Mouse (Mus musculus) limb, embryonic 14.5 days (tissue): ENCODE data around the gene Gmcl1. TPM values are rescaled to one million over a fixed set of nuclear protein-coding genes. Genes with fewer than 3 reads are reported as not detected.

Experiments used
- ATAC-seq: fragments of 200-750 bp; cut with Nextera tagmentation; 2 replicates; pipeline ENCODE4 v1.8.0; 2017; ENCODE audit warnings: low read depth, moderate number of reproducible peaks, moderate TSS enrichment; ENCODE audit not compliant: low FRiP score
- DNase-seq: peaks from one replicate; pipeline ENCODE4 v3.0.0-alpha.2; 2015; ENCODE audit warnings: low spot score
- H3K27ac ChIP-seq: fragments of 300-500 bp; sonication (generic); replicated peaks from 2 replicates; pipeline ENCODE4 v1.5.1; 2014; ENCODE audit warnings: low read depth, mild to moderate bottlenecking, low read length, moderate library complexity, mixed read lengths
- H3K27me3 ChIP-seq: fragments of 300-500 bp; sonication (generic); 2 replicates; pipeline ENCODE4 v1.6.1; 2014; ENCODE audit warnings: low read length, mixed read lengths; ENCODE audit not compliant: control insufficient read depth, insufficient read depth
- H3K36me3 ChIP-seq: fragments of 300-500 bp; sonication (generic); 2 replicates; pipeline ENCODE4 v1.6.1; 2014; ENCODE audit warnings: mild to moderate bottlenecking, low read length, moderate library complexity, mixed read lengths; ENCODE audit not compliant: control insufficient read depth, insufficient read depth
- H3K4me1 ChIP-seq: fragments of 300-500 bp; sonication (generic); 2 replicates; pipeline ENCODE4 v1.6.1; 2014; ENCODE audit warnings: antibody characterized with exemption, low read length, mixed read lengths; ENCODE audit not compliant: control insufficient read depth, insufficient read depth
- H3K4me2 ChIP-seq: fragments of 300-500 bp; sonication (generic); replicated peaks from 2 replicates; pipeline ENCODE4 v1.6.1; 2014; ENCODE audit warnings: low read depth, mild to moderate bottlenecking, low read length, moderate library complexity; ENCODE audit not compliant: severe bottlenecking
- H3K4me3 ChIP-seq: fragments of 300-500 bp; sonication (generic); replicated peaks from 2 replicates; pipeline ENCODE4 v1.5.1; 2014; ENCODE audit warnings: low read length
- H3K9ac ChIP-seq: fragments of 300-500 bp; sonication (generic); 2 replicates; pipeline ENCODE4 v1.6.1; 2014; ENCODE audit warnings: mild to moderate bottlenecking, low read depth, low read length, moderate library complexity; ENCODE audit not compliant: severe bottlenecking
- H3K9me3 ChIP-seq: fragments of 300-500 bp; sonication (generic); 2 replicates; pipeline ENCODE4 v1.6.1; 2016; ENCODE audit warnings: low read length; ENCODE audit not compliant: control insufficient read depth
- POLR2A ChIP-seq: fragments of 200-500 bp; IDR thresholded peaks from 2 replicates; pipeline ENCODE4 v1.8.0; 2012; ENCODE audit warnings: inconsistent platforms, mild to moderate bottlenecking, moderate library complexity, borderline replicate concordance; ENCODE audit not compliant: insufficient read depth, insufficient read length; ENCODE audit errors: extremely low read depth
- WGBS: fragments of 180-500 bp; shearing (Covaris S2); extraction: QIAGEN DNeasy Blood & Tissue Kit; methylation state at CpG from one replicate; pipeline ENCODE4 v1.1.7; 2014; 5-methylcytosine and 5-hydroxymethylcytosine counted together
- polyA plus RNA-seq, 2 experiments: library from polyadenylated mRNA; depleted of rRNA in 1 of 2; stranded (reverse) in 1 of 2; unstranded in 1 of 2; fragments of >200 nt; fragmentation: Nextera tagmentation in 1 of 2; extraction: Ambion mirVana in 1 of 2; gene quantifications; 2 replicates each; pipeline versions ENCODE4 v1.2.1 to v1.2.3; 2012 to 2014

Gene Gmcl1
- polyA plus RNA-seq, 2 experiments: 27.3 to 33.3 TPM

DNA sequence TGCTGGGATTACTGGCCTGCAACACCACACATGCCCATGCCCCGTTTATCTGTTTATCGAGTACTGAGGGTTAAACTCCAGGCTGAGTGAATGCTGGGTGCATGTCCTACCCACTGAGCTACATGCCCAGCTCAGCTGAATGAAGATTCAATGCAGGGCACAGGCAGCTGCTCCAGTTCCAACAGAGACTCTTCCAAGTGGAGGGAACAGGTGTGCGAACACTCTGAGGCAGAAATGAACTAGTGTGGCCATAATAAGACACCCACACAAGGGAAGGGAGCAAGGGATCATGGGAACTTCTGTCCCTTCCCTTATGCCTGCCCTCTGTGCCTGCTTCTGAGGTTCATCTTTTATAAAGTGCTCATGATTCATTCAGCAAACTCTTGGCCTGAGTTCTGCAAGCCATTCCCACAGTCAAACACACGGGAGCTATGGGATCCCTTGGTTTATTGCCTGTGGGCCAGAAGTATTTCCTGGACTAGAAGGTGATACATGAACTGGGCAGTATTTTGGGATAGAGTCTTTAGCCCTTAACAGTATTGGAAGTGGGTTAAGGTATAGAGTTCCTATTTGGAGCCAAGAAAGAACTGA, 35.1 kb upstream of the Gmcl1 start:
- WGBS: 76% methylated on average over 4 of the region's 4 CpGs

DNA sequence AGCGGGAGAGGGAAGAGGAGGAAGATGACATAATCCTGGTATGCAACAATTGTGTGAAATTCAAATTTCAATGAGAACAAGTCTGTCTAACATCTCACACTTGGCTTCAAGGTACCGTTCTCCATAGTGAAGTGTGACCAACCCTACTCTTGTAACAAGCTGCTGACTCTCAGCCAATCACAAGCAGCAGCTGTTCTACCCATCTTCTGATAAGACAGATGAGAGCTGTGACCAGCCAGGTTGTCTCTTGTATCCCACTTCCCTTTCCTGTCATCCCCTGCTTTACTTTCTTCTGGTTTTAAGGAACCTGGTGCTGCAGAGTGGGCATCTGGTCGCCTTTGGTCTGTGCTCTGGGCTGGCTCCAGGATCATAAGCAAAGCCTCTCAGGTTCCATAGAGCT, 34.3 kb upstream of the Gmcl1 start:
- H3K27ac ChIP-seq: no peak overlapping the region
- H3K4me3 ChIP-seq: no peak overlapping the region
- no peak for TF ChIP-seq POLR2A
- no peaks in the 10 kb centered on the region for H3K9me3 ChIP-seq
- H3K36me3 ChIP-seq: no peaks in the 10 kb centered on the region
- ATAC-seq: no peak
- WGBS: 70% methylated on average over 3 of the region's 3 CpGs
- no peak overlapping the region for H3K4me2 ChIP-seq
- H3K27me3 ChIP-seq: no peaks in the 10 kb centered on the region
- no peak overlapping the region for H3K9ac ChIP-seq
- H3K4me1 ChIP-seq: no peaks in the 10 kb centered on the region
- DNase-seq: no peak

More for the DNA sequence above, 35.1 kb upstream of the Gmcl1 start:
- Histone ChIP-seq H3K9ac (no peak overlapping the region), H3K4me2 (no peak overlapping the region), H3K9me3 (no peaks in the 10 kb centered on the region), H3K27me3 (no peaks in the 10 kb centered on the region), H3K36me3 (no peaks in the 10 kb centered on the region), H3K4me3 (no peak overlapping the region), H3K4me1 (no peaks in the 10 kb centered on the region), H3K27ac (no peak overlapping the region)
- ATAC-seq (no peak), DNase-seq (no peak)
- no peak for TF ChIP-seq POLR2A

DNA sequence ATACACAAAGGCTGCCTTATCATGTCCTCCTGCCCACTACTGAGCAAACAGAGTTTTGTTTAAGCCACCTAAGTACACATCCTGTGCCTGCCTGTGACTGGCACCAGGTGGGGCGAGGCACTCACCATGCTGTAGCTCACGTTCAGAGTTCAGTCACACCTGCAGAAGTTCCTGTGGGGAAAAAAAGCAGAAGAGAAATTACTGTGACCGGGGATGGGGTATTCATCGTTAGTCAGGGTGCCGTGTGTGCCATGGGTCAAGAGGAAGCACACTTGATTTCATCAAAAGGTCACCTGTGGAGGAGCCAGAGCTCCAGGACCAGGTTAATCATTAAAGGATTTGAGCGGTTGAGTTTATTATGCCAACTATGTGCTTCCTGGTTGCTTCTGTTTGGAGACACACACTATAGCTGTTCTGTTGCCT, 32.5 kb upstream of the Gmcl1 start:
- no peaks in the 10 kb centered on the region for H3K4me1 ChIP-seq
- no peak overlapping the region for H3K4me3 ChIP-seq
- no peak overlapping the region for H3K4me2 ChIP-seq
- no peaks in the 10 kb centered on the region; the same call in 1 of the 2 replicates for H3K36me3 ChIP-seq
- H3K9me3 ChIP-seq: no peaks in the 10 kb centered on the region
- no peak overlapping the region for H3K9ac ChIP-seq
- H3K27ac ChIP-seq: no peak overlapping the region
- no peaks in the 10 kb centered on the region for H3K27me3 ChIP-seq
- ATAC-seq (no peak), DNase-seq (no peak)
- no peak for TF ChIP-seq POLR2A
- WGBS: 62% methylated on average over 6 of the region's 6 CpGs

DNA sequence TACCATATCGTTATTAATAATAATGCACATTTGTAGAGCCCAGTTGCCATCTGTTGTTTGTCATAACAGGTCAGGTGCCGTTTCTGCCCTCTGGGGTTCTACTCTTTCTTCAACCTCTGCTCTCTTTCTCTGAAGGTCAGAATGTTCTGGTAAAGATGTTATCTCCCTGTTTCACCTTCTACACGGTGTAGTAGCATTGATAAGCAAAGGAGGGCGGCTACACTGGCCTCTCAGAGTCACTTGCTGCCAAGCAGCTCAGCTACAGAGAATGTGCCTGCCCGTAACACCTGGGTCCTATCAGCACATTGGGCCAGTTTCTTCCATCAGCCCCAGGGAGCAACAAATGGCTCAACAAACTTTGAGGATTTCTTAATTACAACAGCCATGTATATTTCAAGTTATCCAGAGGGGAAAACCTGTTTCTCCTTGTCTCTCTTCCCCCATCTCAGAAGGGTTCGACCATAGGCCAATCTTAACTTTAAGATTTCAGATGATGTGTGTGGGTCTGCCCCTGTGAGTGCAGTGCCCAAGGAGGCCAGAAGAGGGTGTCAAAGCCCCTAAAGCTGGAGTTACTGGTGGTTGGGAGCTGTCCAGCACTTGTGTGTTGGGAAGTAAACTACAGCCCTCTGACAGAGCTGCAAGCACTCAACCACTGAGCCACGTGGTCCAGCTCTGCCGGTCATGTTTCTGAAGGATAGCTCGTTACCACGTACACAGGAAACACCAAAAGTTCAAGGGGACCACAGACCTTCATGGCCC, 21.1 kb upstream of the Gmcl1 start:
- no peak overlapping the region for H3K27ac ChIP-seq

DNA sequence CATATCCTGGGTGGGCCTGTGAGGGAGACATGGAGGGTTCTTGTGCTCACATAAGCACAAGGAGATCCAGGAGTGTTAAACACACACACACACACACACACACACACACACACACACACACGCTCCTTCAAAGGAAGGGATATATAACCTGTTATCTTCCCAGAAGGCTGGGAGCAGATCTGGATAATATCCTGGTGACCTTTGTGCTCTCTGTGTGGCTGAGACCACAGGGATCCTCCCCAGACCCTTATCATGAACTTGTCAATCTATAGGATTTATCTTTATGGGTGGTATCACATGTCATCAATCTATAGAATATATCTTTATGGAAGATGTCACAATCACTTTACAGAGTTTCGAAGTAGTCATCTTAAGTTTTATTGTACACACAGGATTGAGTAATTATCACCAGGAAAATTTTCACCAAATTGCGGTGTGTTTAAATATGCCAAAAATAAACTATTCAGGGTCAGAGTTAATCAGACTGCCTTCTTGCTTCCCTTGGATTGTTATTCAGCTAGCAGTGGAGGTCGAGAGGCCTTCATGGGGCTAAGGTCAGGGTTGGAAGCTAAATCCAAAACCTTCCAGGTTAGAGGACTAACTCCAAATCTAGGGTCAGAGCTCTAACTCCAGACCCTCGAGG, 19.8 kb upstream of the Gmcl1 start:
- H3K36me3 ChIP-seq: no peaks in the 10 kb centered on the region; the same call in 1 of the 2 replicates
- no peak overlapping the region for H3K27ac ChIP-seq
- H3K27me3 ChIP-seq: no peaks in the 10 kb centered on the region
- no peak overlapping the region for H3K4me2 ChIP-seq
- WGBS: 77% methylated on average over 5 of the region's 5 CpGs
- no peaks in the 10 kb centered on the region for H3K9me3 ChIP-seq
- TF ChIP-seq POLR2A: no peak
- H3K4me1 ChIP-seq: no peaks in the 10 kb centered on the region
- no peak overlapping the region for H3K4me3 ChIP-seq
- ATAC-seq: no peak
- H3K9ac ChIP-seq: no peak overlapping the region
- no peak for DNase-seq

More for the DNA sequence above, 21.1 kb upstream of the Gmcl1 start:
- ATAC-seq: no peak
- 78% methylated on average over 10 of the region's 10 CpGs for WGBS
- TF ChIP-seq POLR2A: no peak
- no peaks in the 10 kb centered on the region for H3K9me3 ChIP-seq
- H3K4me1 ChIP-seq: no peaks in the 10 kb centered on the region
- no peak overlapping the region for H3K4me2 ChIP-seq
- H3K27me3 ChIP-seq: no peaks in the 10 kb centered on the region
- H3K36me3 ChIP-seq: no peaks in the 10 kb centered on the region; the same call in 1 of the 2 replicates
- H3K9ac ChIP-seq: no peak overlapping the region
- H3K4me3 ChIP-seq: no peak overlapping the region
- DNase-seq: no peak
